Mouse (Mus musculus): ENCODE data around the gene Tmprss9. TPM values are rescaled to one million over a fixed set of nuclear protein-coding genes. Genes with fewer than 3 reads are reported as not detected.

Tmprss9 gene
- polyA plus RNA-seq (2012; rRNA removed; ENCODE audit: low replicate concordance) = 0.13 and 0.14 TPM in 2 replicates

DNA sequence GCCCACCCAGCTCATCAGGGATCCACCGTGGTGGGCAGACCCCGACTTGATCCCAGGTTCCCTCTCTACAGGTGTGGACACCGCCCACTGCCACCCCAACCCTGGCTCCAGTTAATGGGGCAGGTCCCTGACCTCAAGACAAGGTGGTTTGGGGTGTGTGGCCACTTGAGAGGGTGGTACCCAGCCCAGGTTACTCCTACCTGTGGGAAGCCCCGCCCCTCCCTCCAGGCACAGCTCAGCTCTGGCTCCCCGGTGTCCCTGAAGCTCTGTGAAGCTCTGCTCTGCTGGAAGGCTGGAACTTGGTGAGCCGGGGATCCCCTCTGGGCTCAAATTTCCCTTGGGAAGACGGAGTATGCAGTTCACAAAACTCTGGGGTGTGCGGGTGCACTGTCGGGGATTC lies at the start of gene Tmprss9:
TSS of gene Tmprss9 (plus strand) at position 268 of the 400 bp plus-strand sequence.

DNA sequence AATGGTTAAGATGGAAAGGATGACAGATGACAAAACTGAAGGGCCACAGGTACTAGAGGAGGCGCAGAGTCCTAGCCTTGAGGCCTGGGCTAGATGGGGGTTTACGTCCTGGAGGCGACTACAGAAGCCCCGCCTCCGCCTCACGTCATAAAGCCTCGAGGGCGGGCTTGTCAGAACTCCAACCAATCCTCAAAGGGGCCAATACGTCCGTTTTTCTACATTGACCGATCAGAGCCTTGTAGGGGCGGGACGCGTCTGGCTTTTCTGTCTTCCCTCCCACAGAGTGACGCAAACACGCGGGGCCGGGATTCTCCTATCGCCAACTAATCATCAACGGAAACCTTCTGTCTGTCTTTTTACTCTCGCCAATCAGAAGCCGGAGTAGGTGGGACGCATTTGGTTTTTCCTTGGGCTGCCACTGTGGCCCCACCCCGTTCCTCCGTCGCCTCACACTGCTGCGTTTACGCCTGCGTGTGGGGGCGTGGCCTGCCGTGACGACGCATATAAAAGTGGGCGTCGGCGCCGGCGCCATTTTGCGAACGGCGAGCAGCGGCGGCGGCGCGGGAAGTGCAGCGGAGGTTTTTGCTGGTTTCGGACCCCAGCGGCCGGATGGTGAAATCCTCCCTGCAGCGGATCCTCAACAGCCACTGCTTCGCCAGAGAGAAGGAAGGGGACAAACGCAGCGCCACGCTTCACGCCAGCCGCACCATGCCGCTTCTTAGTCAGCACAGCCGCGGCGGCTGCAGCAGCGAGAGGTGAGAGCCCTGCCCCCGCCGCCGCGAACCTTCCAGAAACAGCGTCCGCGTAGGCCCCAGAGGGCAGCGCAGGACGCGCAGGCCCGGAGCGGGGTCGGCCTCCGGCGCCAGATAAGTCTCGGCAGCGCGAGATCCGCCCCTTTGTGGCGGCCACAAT lies 45.2 kb upstream of the Tmprss9 start, which contains the start of gene Oaz1:
TSS of gene Oaz1 (plus strand) at position 506 of the 912 bp plus-strand sequence.

GRCm38 (mm10) chr10:80843931-80844547 lies 27.6 kb upstream of the Tmprss9 start, which contains the start of gene Lingo3:
Gene Lingo3, minus strand, starts transcription at chr10:80844039.

GRCm38 (mm10) chr10:80854913-80855748 lies 16.5 kb upstream of the Tmprss9 start, which contains the start of the genes Lsm7 and Sppl2b:
Gene Lsm7, minus strand, starts transcription at chr10:80855209.
Gene Sppl2b, plus strand, starts transcription at chr10:80855275.

DNA sequence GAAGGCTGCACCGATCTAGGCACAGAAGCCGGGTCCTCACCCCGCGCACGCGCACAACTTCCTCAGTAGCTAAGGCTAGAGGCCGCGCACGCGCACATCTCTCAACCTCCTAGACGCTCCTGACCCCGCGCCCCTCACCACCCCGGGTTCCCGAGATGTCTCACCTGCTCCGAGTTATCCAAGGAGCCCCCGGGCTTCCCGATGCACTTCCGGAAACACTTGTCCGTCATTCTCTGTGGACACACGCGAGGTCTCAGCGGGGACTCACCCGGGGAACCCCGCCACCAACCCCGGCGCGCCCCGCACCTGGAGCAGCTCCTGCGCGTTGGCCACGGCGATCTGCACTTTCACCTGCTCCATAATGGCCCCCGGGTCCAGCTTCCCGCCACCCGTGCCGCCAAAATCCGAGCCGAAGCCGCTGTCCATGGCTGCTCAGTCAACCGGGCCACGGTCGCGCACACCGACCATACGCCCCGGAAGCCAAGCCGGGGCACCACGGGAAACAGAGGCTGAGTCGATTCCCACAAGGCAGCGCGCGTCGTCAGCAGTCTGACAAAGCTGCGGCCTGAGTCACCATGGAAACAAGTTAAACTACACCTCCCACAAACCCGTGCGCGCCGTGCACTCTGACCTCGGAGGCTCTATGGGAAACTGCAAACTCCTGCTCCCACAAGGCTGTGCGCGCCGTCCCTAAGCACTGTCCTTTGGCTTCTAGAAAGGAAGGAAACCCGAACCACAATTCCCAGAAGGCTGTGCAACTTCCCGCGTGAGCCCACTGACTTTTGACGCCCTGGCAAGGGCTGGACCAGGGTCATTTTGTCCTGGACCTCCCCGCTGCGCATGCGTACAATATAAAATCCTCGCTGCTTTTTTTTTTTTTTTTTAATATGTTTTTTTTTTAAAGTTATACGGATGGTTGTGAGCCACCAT lies 28.9 kb downstream of the Tmprss9 start, which contains the start of gene Timm13:
TSS of gene Timm13 (minus strand) at position 652 of the 930 bp plus-strand sequence.

DNA sequence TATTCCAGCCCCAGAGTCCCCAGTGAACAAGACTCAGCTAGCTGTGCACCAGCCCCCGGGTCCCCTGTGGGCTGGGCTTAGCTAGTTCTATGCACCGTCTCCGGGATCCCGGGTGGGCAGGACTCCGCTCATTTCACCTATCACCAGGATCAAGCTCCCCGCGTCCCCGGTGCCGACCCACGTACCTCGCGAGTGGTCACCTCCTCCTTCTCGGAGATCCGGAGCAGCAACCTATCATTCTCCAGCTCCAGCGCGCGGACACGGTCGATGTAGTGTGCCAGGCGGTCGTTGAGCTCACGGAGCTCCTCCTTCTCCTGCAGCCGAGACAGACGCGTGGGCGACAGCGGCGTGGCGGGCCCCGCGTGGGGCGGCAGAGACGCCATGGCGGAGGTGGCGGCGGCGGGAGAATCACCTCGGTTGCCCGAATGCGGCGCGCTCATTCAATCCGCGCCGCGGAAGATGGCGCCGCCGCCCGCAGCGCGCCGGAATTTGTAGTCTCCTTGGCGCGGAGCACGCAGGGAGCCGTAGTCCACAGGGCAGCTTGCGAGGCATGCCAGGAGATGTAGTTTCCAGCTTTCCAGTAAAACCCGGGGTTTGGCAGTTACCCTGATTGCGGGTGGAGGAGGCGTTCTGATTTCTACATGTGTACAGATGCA lies 46.3 kb downstream of the Tmprss9 start, which contains the start of gene Lmnb2:
TSS of gene Lmnb2 (minus strand) at position 467 of the 656 bp plus-strand sequence.

GRCm38 (mm10) chr10:80929299-80930226 lies 57.9 kb downstream of the Tmprss9 start, which contains the start of gene Gadd45b:
Gene Gadd45b, plus strand, starts transcription at chr10:80930073.

Other genes with a start within 250 kb of the Tmprss9 start
- gene Csnk1g2, start 249.0 kb upstream of the Tmprss9 start, polyA plus RNA-seq (2012; rRNA removed; ENCODE audit: low replicate concordance) = 181 and 382 TPM in 2 replicates
- gene Btbd2, start 214.8 kb upstream of the Tmprss9 start, polyA plus RNA-seq (2012; rRNA removed; ENCODE audit: low replicate concordance) = 87.3 and 118 TPM in 2 replicates
- gene Mknk2, start 193.7 kb upstream of the Tmprss9 start, polyA plus RNA-seq (2012; rRNA removed; ENCODE audit: low replicate concordance) = 740 and 1,180 TPM in 2 replicates
- 80.9 and 125 TPM in 2 replicates for gene Mob3a, start 169.9 kb upstream of the Tmprss9 start, polyA plus RNA-seq (2012; rRNA removed; ENCODE audit: low replicate concordance)
- 46.0 and 58.0 TPM in 2 replicates for gene Izumo4, start 169.7 kb upstream of the Tmprss9 start, polyA plus RNA-seq (2012; rRNA removed; ENCODE audit: low replicate concordance)
- gene Ap3d1, start 129.6 kb upstream of the Tmprss9 start, polyA plus RNA-seq (2012; rRNA removed; ENCODE audit: low replicate concordance) = 127 and 144 TPM in 2 replicates
- 18.6 and 59.0 TPM in 2 replicates for gene Dot1l, start 116.6 kb upstream of the Tmprss9 start, polyA plus RNA-seq (2012; rRNA removed; ENCODE audit: low replicate concordance)
- 28.5 and 70.7 TPM in 2 replicates for gene Sf3a2, start 73.7 kb upstream of the Tmprss9 start, polyA plus RNA-seq (2012; rRNA removed; ENCODE audit: low replicate concordance)
- gene Plekhj1, start 73.2 kb upstream of the Tmprss9 start, polyA plus RNA-seq (2012; rRNA removed; ENCODE audit: low replicate concordance) = 48.7 and 79.2 TPM in 2 replicates
- gene Amh, start 66.6 kb upstream of the Tmprss9 start, polyA plus RNA-seq (2012; rRNA removed; ENCODE audit: low replicate concordance) = 0.47 and 3.1 TPM in 2 replicates
- 0.38 and 44.2 TPM in 2 replicates for gene Jsrp1, start 58.4 kb upstream of the Tmprss9 start, polyA plus RNA-seq (2012; rRNA removed; ENCODE audit: low replicate concordance)
- gene Oaz1, start 45.2 kb upstream of the Tmprss9 start, polyA plus RNA-seq (2012; rRNA removed; ENCODE audit: low replicate concordance) = 1,126 and 1,128 TPM in 2 replicates
- 3.3 TPM in 1 of 2 replicates, not detected in the other for gene Lingo3, start 27.8 kb upstream of the Tmprss9 start, polyA plus RNA-seq (2012; rRNA removed; ENCODE audit: low replicate concordance)
- 89.6 and 111 TPM in 2 replicates for gene Lsm7, start 16.6 kb upstream of the Tmprss9 start, polyA plus RNA-seq (2012; rRNA removed; ENCODE audit: low replicate concordance)
- 96.5 and 123 TPM in 2 replicates for gene Sppl2b, start 16.6 kb upstream of the Tmprss9 start, polyA plus RNA-seq (2012; rRNA removed; ENCODE audit: low replicate concordance)
- 202 and 257 TPM in 2 replicates for gene Timm13, start 29.1 kb downstream of the Tmprss9 start, polyA plus RNA-seq (2012; rRNA removed; ENCODE audit: low replicate concordance)
- 11.2 and 14.6 TPM in 2 replicates for gene Lmnb2, start 46.4 kb downstream of the Tmprss9 start, polyA plus RNA-seq (2012; rRNA removed; ENCODE audit: low replicate concordance)
- 31.8 and 52.6 TPM in 2 replicates for gene Gadd45b, start 58.2 kb downstream of the Tmprss9 start, polyA plus RNA-seq (2012; rRNA removed; ENCODE audit: low replicate concordance)
- 6.4 and 7.3 TPM in 2 replicates for gene Gng7, start 143.1 kb downstream of the Tmprss9 start, polyA plus RNA-seq (2012; rRNA removed; ENCODE audit: low replicate concordance)
- gene Diras1, start 153.8 kb downstream of the Tmprss9 start, polyA plus RNA-seq (2012; rRNA removed; ENCODE audit: low replicate concordance) = 0.09 and 0.27 TPM in 2 replicates
- 36.6 and 42.0 TPM in 2 replicates for gene Slc39a3, start 165.6 kb downstream of the Tmprss9 start, polyA plus RNA-seq (2012; rRNA removed; ENCODE audit: low replicate concordance)
- 313 and 371 TPM in 2 replicates for gene Sgta, start 188.3 kb downstream of the Tmprss9 start, polyA plus RNA-seq (2012; rRNA removed; ENCODE audit: low replicate concordance)
- 30.9 and 38.7 TPM in 2 replicates for gene Thop1, start 198.2 kb downstream of the Tmprss9 start, polyA plus RNA-seq (2012; rRNA removed; ENCODE audit: low replicate concordance)
- 2.5 TPM in 2 replicates for gene Creb3l3, start 227.0 kb downstream of the Tmprss9 start, polyA plus RNA-seq (2012; rRNA removed; ENCODE audit: low replicate concordance)
- 152 and 291 TPM in 2 replicates for gene Map2k2, start 234.1 kb downstream of the Tmprss9 start, polyA plus RNA-seq (2012; rRNA removed; ENCODE audit: low replicate concordance)